10 mouse cellular contexts compared by ENCODE assay signal in genomic region chr8:11575604-11576384, GRCm38 (mm10). TPM values are rescaled to one million over a fixed set of nuclear protein-coding genes. Genes with fewer than 3 reads are reported as not detected.
A peak's percentile ranks its signal among the peaks of the same experiment; 100 is the strongest.
DNase-seq lines count a peak whose midpoint lies in the region; ATAC-seq and TF ChIP-seq lines count a peak whose summit lies in the region.
"Had no signal": no experiment of that assay in that cellular context is flagged by ENCODE, and none has a peak within 500 bp of the region (broad histone marks: within the 10 kb centered on the region; RNA-seq: fewer than 3 reads in every experiment).

No protein-coding gene starts in this region.

- peak; percentile 31 for DNase-seq in gastrocnemius, adult 2 months
- DNase-seq in gastrocnemius, adult 8-10 months (ENCODE audit: low spot score in 2 of 2), result no peak
- DNase-seq in skeletal muscle tissue, adult 2 months (ENCODE audit: low read depth, low spot score), result peak; percentile 33
- DNase-seq in cerebellum, adult 2 months, result no peak
- DNase-seq: gastrocnemius, postnatal 25 days had no signal

- peak overlapping the region; percentile 16; the same call in 1 of the 2 replicates for H3K4me2 ChIP-seq in liver, embryonic 15.5 days
- H3K4me2 ChIP-seq in liver, embryonic 12.5 days, result no peak overlapping the region
- peak overlapping the region; percentile 15 for H3K4me2 ChIP-seq in limb, embryonic 12.5 days
- H3K4me2 ChIP-seq in hindbrain, embryonic 12.5 days (replicated peaks), result no peak overlapping the region

- no peaks in the 10 kb centered on the region for H3K36me3 ChIP-seq in liver, embryonic 15.5 days (replicated peaks)
- no peaks in the 10 kb centered on the region for H3K36me3 ChIP-seq in liver, embryonic 12.5 days
- H3K36me3 ChIP-seq in limb, embryonic 12.5 days, result peaks cover 7% of the 10 kb centered on the region; the same call in 1 of the 2 replicates
- no peaks in the 10 kb centered on the region for H3K36me3 ChIP-seq in hindbrain, embryonic 12.5 days

- ATAC-seq in liver, embryonic 15.5 days (ENCODE audit: insufficient read depth), result no peak
- no peak for ATAC-seq in liver, embryonic 12.5 days
- 0 out of 2 replicates have a peak, but pooled peaks have one; percentile 60 for ATAC-seq in limb, embryonic 12.5 days (ENCODE audit: insufficient number of reproducible peaks, insufficient read depth, low FRiP score, low TSS enrichment, low read depth)
- ATAC-seq in hindbrain, embryonic 12.5 days (ENCODE audit: low FRiP score), result no peak

- peaks cover 10% of the 10 kb centered on the region for H3K4me1 ChIP-seq in liver, embryonic 15.5 days (replicated peaks)
- H3K4me1 ChIP-seq in liver, embryonic 12.5 days, result peaks cover 11% of the 10 kb centered on the region; the same call in 1 of the 2 replicates
- H3K4me1 ChIP-seq in limb, embryonic 12.5 days (replicated peaks), result peaks cover 36% of the 10 kb centered on the region
- no peaks in the 10 kb centered on the region for H3K4me1 ChIP-seq in cerebellum, adult 2 months (ENCODE audit: control insufficient read depth, insufficient read depth, low read length)
- no peaks in the 10 kb centered on the region for H3K4me1 ChIP-seq in hindbrain, embryonic 12.5 days

- intact Hi-C loops in gastrocnemius, adult 2 months (cut with DNase I), result no loop called here

- H3K9me3 ChIP-seq in liver, embryonic 15.5 days (replicated peaks), result no peaks in the 10 kb centered on the region
- no peaks in the 10 kb centered on the region for H3K9me3 ChIP-seq in liver, embryonic 12.5 days (replicated peaks)
- H3K9me3 ChIP-seq in limb, embryonic 12.5 days, result no peaks in the 10 kb centered on the region
- no peaks in the 10 kb centered on the region for H3K9me3 ChIP-seq in hindbrain, embryonic 12.5 days (replicated peaks)

- peak overlapping the region; percentile 31 for H3K27ac ChIP-seq in gastrocnemius, adult 2 months
- H3K27ac ChIP-seq in liver, embryonic 15.5 days (replicated peaks), result no peak overlapping the region
- H3K27ac ChIP-seq in liver, embryonic 12.5 days, result no peak overlapping the region
- H3K27ac ChIP-seq in limb, embryonic 12.5 days, result peak overlapping the region; percentile 77
- no peak overlapping the region for H3K27ac ChIP-seq in cerebellum, adult 2 months (ENCODE audit: insufficient read depth, low read length)
- H3K27ac ChIP-seq in hindbrain, embryonic 12.5 days, result no peak overlapping the region
- H3K27ac ChIP-seq: liver, embryonic 14.5 days had no signal

- H3K27me3 ChIP-seq in liver, embryonic 15.5 days, result no peaks in the 10 kb centered on the region
- H3K27me3 ChIP-seq in liver, embryonic 12.5 days (replicated peaks), result no peaks in the 10 kb centered on the region
- H3K27me3 ChIP-seq in limb, embryonic 12.5 days, result no peaks in the 10 kb centered on the region
- H3K27me3 ChIP-seq in cerebellum, adult 2 months (ENCODE audit: control insufficient read depth, insufficient read depth, low read length), result no peaks in the 10 kb centered on the region
- H3K27me3 ChIP-seq in hindbrain, embryonic 12.5 days, result no peaks in the 10 kb centered on the region

- no peak overlapping the region for H3K4me3 ChIP-seq in gastrocnemius, adult 2 months
- no peak overlapping the region for H3K4me3 ChIP-seq in liver, embryonic 15.5 days (replicated peaks)
- no peak overlapping the region for H3K4me3 ChIP-seq in liver, embryonic 12.5 days
- no peak overlapping the region for H3K4me3 ChIP-seq in limb, embryonic 12.5 days (replicated peaks)
- no peak overlapping the region for H3K4me3 ChIP-seq in cerebellum, adult 2 months (replicated peaks; ENCODE audit: insufficient read depth, low read depth, low read length)
- no peak overlapping the region for H3K4me3 ChIP-seq in hindbrain, embryonic 12.5 days

- 49% methylated on average over 16 of the region's 16 CpGs for WGBS in liver, embryonic 15.5 days (ENCODE audit: insufficient replicate concordance)
- 62% methylated on average over 16 of the region's 16 CpGs for WGBS in liver, embryonic 12.5 days (ENCODE audit: insufficient replicate concordance)
- WGBS in limb, embryonic 12.5 days, result 41% methylated on average over 16 of the region's 16 CpGs
- 61% methylated on average over 16 of the region's 16 CpGs for WGBS in cerebellum, adult 2 months
- WGBS in hindbrain, embryonic 12.5 days, result 65% methylated on average over 16 of the region's 16 CpGs

- no peak overlapping the region for H3K9ac ChIP-seq in liver, embryonic 15.5 days
- H3K9ac ChIP-seq in liver, embryonic 12.5 days, result no peak overlapping the region
- 0 out of 2 replicates have a peak overlapping the region, but pooled peaks have one; percentile 8 for H3K9ac ChIP-seq in limb, embryonic 12.5 days (replicated peaks)
- H3K9ac ChIP-seq in hindbrain, embryonic 12.5 days, result no peak overlapping the region
- H3K9ac ChIP-seq: liver, embryonic 14.5 days had no signal

- no peak for TF ChIP-seq POLR2A in cerebellum, adult 2 months (IDR thresholded peaks at IDR 0.05; ENCODE audit: borderline replicate concordance, insufficient read depth, low read length)

- no peak for TF ChIP-seq CTCF in gastrocnemius, adult 2 months (IDR thresholded peaks at IDR 0.05)
- no peak for TF ChIP-seq CTCF in cerebellum, adult 2 months (IDR thresholded peaks at IDR 0.05; ENCODE audit: borderline replicate concordance, insufficient read depth, low read depth, low read length)

RNA-seq across cellular contexts. Expression of gene Ing1, which starts 20.4 kb away (rescaled TPM):
- 10 to 100 TPM; 15.5 to 19.9 TPM for total RNA-seq in gastrocnemius, adult 2 months (2021)
- 10 to 100 TPM; 10.9 to 13.4 (median 12.5) TPM for total RNA-seq in gastrocnemius, adult 8-10 months (2022)
- polyA plus RNA-seq in liver, embryonic 15.5 days (2015; fragmentation: Nextera tagmentation; extraction: Ambion mirVana), result 13.5 and 16.7 TPM in 2 replicates
- polyA plus RNA-seq in liver, embryonic 12.5 days (2016; fragmentation: Nextera tagmentation; extraction: Ambion mirVana), result 21.6 and 22.8 TPM in 2 replicates
- polyA plus RNA-seq in limb, embryonic 12.5 days (2016; fragmentation: Nextera tagmentation; extraction: Ambion mirVana), result 46.5 and 50.4 TPM in 2 replicates
- 39.2 and 42.2 TPM in 2 replicates for polyA plus RNA-seq in cerebellum, adult 2 months (2012; rRNA removed)
- 53.4 and 57.5 TPM in 2 replicates for polyA plus RNA-seq in hindbrain, embryonic 12.5 days (2016; fragmentation: Nextera tagmentation; extraction: Ambion mirVana)

RNA-seq across cellular contexts. Expression of gene Cars2, which starts 25.2 kb away (rescaled TPM):
- total RNA-seq in gastrocnemius, adult 2 months (2021), result 10 to 100 TPM; 13.8 to 19.4 TPM
- total RNA-seq in gastrocnemius, adult 8-10 months (2022), result 10 to 100 TPM; 14.9 to 17.4 (median 17.0) TPM
- polyA plus RNA-seq in liver, embryonic 15.5 days (2015; fragmentation: Nextera tagmentation; extraction: Ambion mirVana), result 12.3 and 15.1 TPM in 2 replicates
- polyA plus RNA-seq in liver, embryonic 12.5 days (2016; fragmentation: Nextera tagmentation; extraction: Ambion mirVana), result 20.9 and 22.2 TPM in 2 replicates
- polyA plus RNA-seq in limb, embryonic 12.5 days (2016; fragmentation: Nextera tagmentation; extraction: Ambion mirVana), result 20.6 and 21.6 TPM in 2 replicates
- 27.4 and 27.6 TPM in 2 replicates for polyA plus RNA-seq in cerebellum, adult 2 months (2012; rRNA removed)
- polyA plus RNA-seq in hindbrain, embryonic 12.5 days (2016; fragmentation: Nextera tagmentation; extraction: Ambion mirVana), result 17.9 and 20.6 TPM in 2 replicates

RNA-seq across cellular contexts. Expression of gene Ankrd10, which starts 59.8 kb away (rescaled TPM):
- total RNA-seq in gastrocnemius, adult 2 months (2021), result 10 to 100 TPM; 15.3 to 16.0 TPM
- total RNA-seq in gastrocnemius, adult 8-10 months (2022), result 10 to 100 TPM in 2 of 4 experiments, 1 to 10 TPM in 2; 9.1 to 13.0 (median 11.0) TPM
- 22.1 and 23.7 TPM in 2 replicates for polyA plus RNA-seq in liver, embryonic 15.5 days (2015; fragmentation: Nextera tagmentation; extraction: Ambion mirVana)
- 47.5 and 48.1 TPM in 2 replicates for polyA plus RNA-seq in liver, embryonic 12.5 days (2016; fragmentation: Nextera tagmentation; extraction: Ambion mirVana)
- 151 and 164 TPM in 2 replicates for polyA plus RNA-seq in limb, embryonic 12.5 days (2016; fragmentation: Nextera tagmentation; extraction: Ambion mirVana)
- polyA plus RNA-seq in cerebellum, adult 2 months (2012; rRNA removed), result 53.0 and 53.4 TPM in 2 replicates
- 99.9 and 110 TPM in 2 replicates for polyA plus RNA-seq in hindbrain, embryonic 12.5 days (2016; fragmentation: Nextera tagmentation; extraction: Ambion mirVana)

Comparison
In these comparisons a context has a peak if more than half of its experiments do, and no peak if none do; other contexts are left out.
1. DNase-seq: peak in gastrocnemius, adult 2 months (single experiment) and skeletal muscle tissue, adult 2 months (single experiment); none in gastrocnemius, adult 8-10 months (0 of 2) and cerebellum, adult 2 months (0 of 2).
2. H3K4me2 ChIP-seq: peak in liver, embryonic 15.5 days (single experiment) and limb, embryonic 12.5 days (single experiment); none in liver, embryonic 12.5 days (single experiment) and hindbrain, embryonic 12.5 days (single experiment).
3. H3K27ac ChIP-seq: peak in gastrocnemius, adult 2 months (single experiment) and limb, embryonic 12.5 days (single experiment); none in liver, embryonic 15.5 days (single experiment), liver, embryonic 12.5 days (single experiment), cerebellum, adult 2 months (single experiment) and hindbrain, embryonic 12.5 days (single experiment).